Mouse (Mus musculus) small intestine, adult 2 months (tissue): ENCODE results near the gene Trpm3.

Experiments used
- CTCF ChIP-seq: fragments of 200-500 bp; IDR thresholded peaks from 2 replicates; pipeline ENCODE4 v1.5.1; 2012; ENCODE audit warnings: low read depth, mild to moderate bottlenecking, control low read depth, inconsistent platforms, low read length, moderate library complexity, mixed read lengths; ENCODE audit not compliant: insufficient replicate concordance, insufficient read length; ENCODE audit errors: extremely low read depth
- POLR2A ChIP-seq: fragments of 200-500 bp; IDR thresholded peaks from 2 replicates; pipeline ENCODE4 v1.6.1; 2012; ENCODE audit warnings: low read depth, mild to moderate bottlenecking, control low read depth, inconsistent platforms, low read length, moderate library complexity

GRCm38 (mm10) chr19:22973727-22974126 lies 834.9 kb downstream of the Trpm3 start:
- TF ChIP-seq CTCF: no peak
- TF ChIP-seq POLR2A: no peak
